Mouse (Mus musculus): ENCODE measurements around the gene Kank2. TPM values are rescaled to one million over a fixed set of nuclear protein-coding genes. Genes with fewer than 3 reads are reported as not detected.

Gene Kank2
- polyA plus RNA-seq, 1 experiment from 2014 or later: 2.7 TPM

DNA sequence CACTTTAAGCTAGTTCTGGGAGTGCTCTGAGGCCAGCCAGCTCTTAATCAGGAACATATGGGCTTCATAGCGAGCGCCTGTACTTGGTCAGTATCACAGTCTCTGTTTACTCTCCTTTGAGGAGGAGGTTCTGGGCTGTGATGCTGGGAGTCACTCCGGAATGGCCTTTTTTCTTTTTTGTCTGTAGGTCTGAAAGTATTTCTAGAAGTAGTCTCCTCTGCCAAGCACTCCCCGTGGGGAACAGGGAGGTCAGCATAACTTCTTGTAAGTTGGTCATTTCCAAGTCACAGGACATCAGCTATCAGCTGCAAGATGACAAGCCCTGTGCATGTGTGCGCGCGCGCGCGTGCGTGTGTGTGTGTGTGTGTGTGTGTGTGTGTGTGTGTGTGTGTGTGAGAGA is 30.6 kb downstream of the Kank2 start:
- no peak for ATAC-seq (ENCODE audit: low FRiP score, low TSS enrichment)
- H3K9ac ChIP-seq (replicated peaks; ENCODE audit: low read length): no peak overlapping the region
- H3K4me3 ChIP-seq (replicated peaks; ENCODE audit: low read depth, low read length): no peak overlapping the region
- no peak for DNase-seq
- H3K36me3 ChIP-seq (ENCODE audit: control insufficient read depth, insufficient read depth, low read length): no peaks in the 10 kb centered on the region
- no peaks in the 10 kb centered on the region for H3K4me1 ChIP-seq (ENCODE audit: control insufficient read depth, insufficient read depth, low read length)
- H3K4me2 ChIP-seq (ENCODE audit: low read length): no peak overlapping the region
- 91% methylated on average over 11 of the region's 11 CpGs for WGBS
- H3K27ac ChIP-seq (replicated peaks; ENCODE audit: low read depth, low read length): no peak overlapping the region
- H3K27me3 ChIP-seq (ENCODE audit: control insufficient read depth, insufficient read depth, low read length): no peaks in the 10 kb centered on the region
- no peaks in the 10 kb centered on the region for H3K9me3 ChIP-seq (ENCODE audit: control insufficient read depth, low read length)

DNA sequence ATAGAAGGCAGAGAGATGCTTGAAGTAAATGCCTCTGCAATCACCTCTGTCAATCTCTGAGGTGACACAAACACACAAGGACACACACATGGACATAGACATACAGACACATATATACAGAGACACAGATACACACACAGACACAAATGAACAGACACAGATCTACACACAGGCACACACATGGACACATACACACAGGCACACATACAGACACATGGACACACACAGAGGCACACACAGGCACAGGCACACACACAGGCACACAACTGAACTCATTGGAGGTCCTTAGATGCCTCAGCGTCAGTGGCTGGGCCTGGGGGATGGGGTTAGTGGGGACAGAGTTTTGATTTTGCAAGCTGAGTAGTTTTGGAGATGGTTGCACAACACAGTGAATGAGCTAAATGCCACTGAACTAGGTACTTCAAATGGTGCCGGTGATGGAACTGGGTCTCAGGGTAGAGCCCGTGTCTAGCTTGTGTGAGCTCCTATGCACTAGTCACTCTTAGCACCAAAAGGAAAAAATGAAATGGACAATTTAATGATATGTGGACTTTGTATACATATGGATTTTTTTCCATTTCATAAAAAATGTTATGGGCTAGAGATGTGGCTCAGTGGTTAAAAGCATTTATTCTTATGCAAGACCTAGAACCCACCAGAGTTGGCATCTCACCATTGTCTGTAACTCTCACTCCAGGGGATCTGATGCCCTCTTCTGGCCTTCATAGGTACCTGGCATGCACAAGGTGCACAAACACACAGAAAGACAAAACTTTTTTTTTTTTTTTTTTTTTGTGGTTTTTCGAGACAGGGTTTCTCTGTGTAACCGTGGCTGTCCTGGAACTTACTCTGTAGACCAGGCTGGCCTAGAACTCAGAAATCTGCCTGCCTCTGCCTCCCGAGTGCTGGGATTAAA is 34.2 kb downstream of the Kank2 start:
- H3K9me3 ChIP-seq (ENCODE audit: control insufficient read depth, low read length): no peaks in the 10 kb centered on the region
- H3K27ac ChIP-seq (replicated peaks; ENCODE audit: low read depth, low read length): no peak overlapping the region
- no peak overlapping the region for H3K4me3 ChIP-seq (replicated peaks; ENCODE audit: low read depth, low read length)
- ATAC-seq (ENCODE audit: low FRiP score, low TSS enrichment) (no peak), DNase-seq (no peak)
- no peaks in the 10 kb centered on the region for H3K27me3 ChIP-seq (ENCODE audit: control insufficient read depth, insufficient read depth, low read length)
- no peak overlapping the region for H3K9ac ChIP-seq (replicated peaks; ENCODE audit: low read length)
- no peak overlapping the region for H3K4me2 ChIP-seq (ENCODE audit: low read length)
- WGBS: 93% methylated on average over 6 of the region's 6 CpGs
- no peaks in the 10 kb centered on the region for H3K4me1 ChIP-seq (ENCODE audit: control insufficient read depth, insufficient read depth, low read length)
- H3K36me3 ChIP-seq (ENCODE audit: control insufficient read depth, insufficient read depth, low read length): no peaks in the 10 kb centered on the region

- no peak overlapping the region for H3K4me3 ChIP-seq (replicated peaks; ENCODE audit: low read depth, low read length)
- no peaks in the 10 kb centered on the region for H3K9me3 ChIP-seq (ENCODE audit: control insufficient read depth, low read length)
- H3K27me3 ChIP-seq (ENCODE audit: control insufficient read depth, insufficient read depth, low read length): no peaks in the 10 kb centered on the region
- no peaks in the 10 kb centered on the region for H3K36me3 ChIP-seq (ENCODE audit: control insufficient read depth, insufficient read depth, low read length)
- H3K27ac ChIP-seq (replicated peaks; ENCODE audit: low read depth, low read length): no peak overlapping the region
- no peaks in the 10 kb centered on the region for H3K4me1 ChIP-seq (ENCODE audit: control insufficient read depth, insufficient read depth, low read length)
- H3K4me2 ChIP-seq (ENCODE audit: low read length): no peak overlapping the region
- no peak overlapping the region for H3K9ac ChIP-seq (replicated peaks; ENCODE audit: low read length)
- ATAC-seq (ENCODE audit: low FRiP score, low TSS enrichment): no peak
- no peak for DNase-seq
These were observed 36.4 kb downstream of the Kank2 start for GRCm38 (mm10) chr9:21762135-21762534.

DNA sequence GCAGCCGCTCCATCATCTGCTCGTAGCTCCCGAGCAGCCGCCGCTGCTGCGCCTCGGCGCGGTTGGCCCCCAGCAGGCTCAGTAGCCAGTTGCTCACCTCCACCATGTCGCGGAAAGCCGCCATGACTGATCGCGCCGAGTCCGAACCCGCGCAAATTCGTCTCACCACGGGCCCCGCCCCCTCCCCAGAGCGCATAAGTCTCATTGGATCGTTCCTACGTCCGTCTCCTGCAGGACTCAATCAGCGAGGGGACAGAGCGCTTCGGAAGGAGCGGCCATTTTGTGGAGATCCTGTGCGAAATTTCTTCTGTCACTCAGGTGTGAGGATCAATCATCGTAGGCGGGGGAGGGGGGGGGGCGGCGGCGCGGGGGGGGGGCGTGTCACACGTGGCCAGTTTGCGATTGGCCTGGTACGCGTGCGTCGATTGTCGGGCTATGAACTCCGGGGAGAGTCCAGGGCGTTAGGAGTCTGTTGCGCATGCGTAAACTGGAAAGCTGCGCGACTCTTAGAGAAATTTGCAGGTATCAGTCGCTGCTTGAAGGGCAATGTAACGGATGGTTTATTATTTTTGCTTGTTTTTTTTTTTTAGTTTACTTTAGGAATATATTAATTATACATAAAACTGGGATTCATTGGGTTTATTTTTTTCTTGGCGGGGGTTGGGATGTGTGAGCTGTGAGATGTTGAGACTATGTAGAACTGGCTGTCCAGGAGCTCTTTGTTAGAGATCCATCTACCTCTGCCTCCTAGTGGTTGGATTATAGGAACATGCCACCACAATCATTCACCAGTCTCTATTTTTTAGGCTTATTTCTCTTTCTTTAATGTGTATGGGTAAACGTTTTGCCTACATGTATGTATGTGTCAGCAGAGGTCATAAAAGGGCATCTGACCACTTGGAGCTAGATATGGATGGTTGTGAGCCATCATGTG is 38.1 kb downstream of the Kank2 start, which contains the start of gene Spc24:
Gene Spc24 (minus strand): TSS at position 149 of the 934 bp plus-strand sequence.
- H3K4me3 ChIP-seq (replicated peaks; ENCODE audit: low read depth, low read length): peak within 1 kb of the TSS; percentile 56
- H3K9me3 ChIP-seq (ENCODE audit: control insufficient read depth, low read length): no peaks in the 10 kb centered on the region
- peak; percentile 99 for DNase-seq
- peak within 1 kb of the TSS; percentile 79 for H3K4me2 ChIP-seq (ENCODE audit: low read length)
- no peaks in the 10 kb centered on the region for H3K27me3 ChIP-seq (ENCODE audit: control insufficient read depth, insufficient read depth, low read length)
- no peaks in the 10 kb centered on the region for H3K4me1 ChIP-seq (ENCODE audit: control insufficient read depth, insufficient read depth, low read length)
- H3K27ac ChIP-seq (replicated peaks; ENCODE audit: low read depth, low read length): peak within 1 kb of the TSS; percentile 74
- no peaks in the 10 kb centered on the region for H3K36me3 ChIP-seq (ENCODE audit: control insufficient read depth, insufficient read depth, low read length)
- ATAC-seq (ENCODE audit: low FRiP score, low TSS enrichment): peak; percentile 96
- under 1% methylated on average over 51 of the region's 54 CpGs for WGBS
- peak within 1 kb of the TSS; percentile 36 for H3K9ac ChIP-seq (replicated peaks; ENCODE audit: low read length)

DNA sequence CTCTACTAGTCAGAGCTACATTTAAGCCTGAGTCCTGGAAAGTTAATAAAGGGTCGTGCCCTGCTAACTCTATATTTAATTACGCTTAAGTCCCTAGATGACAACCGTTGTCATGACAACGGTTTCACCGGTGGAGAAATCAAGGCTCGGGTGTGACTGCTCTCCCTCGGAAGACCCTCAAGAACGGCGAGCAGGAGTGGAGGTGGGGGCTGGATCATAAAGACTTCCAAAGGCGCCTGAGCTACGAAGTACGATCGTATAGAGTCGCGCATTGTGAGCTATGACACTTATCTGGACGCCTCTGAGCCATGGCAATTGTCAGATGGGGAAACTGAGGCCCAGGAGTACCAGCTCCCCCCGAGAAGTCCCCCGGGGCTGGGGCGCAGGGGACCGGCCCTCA is 38.8 kb downstream of the Kank2 start:
- peak overlapping the region; percentile 79 for H3K4me2 ChIP-seq (ENCODE audit: low read length)
- ATAC-seq (ENCODE audit: low FRiP score, low TSS enrichment): no peak
- 2% methylated on average over 20 of the region's 20 CpGs for WGBS
- no peaks in the 10 kb centered on the region for H3K4me1 ChIP-seq (ENCODE audit: control insufficient read depth, insufficient read depth, low read length)
- H3K27me3 ChIP-seq (ENCODE audit: control insufficient read depth, insufficient read depth, low read length): no peaks in the 10 kb centered on the region
- H3K4me3 ChIP-seq (replicated peaks; ENCODE audit: low read depth, low read length): peak overlapping the region; percentile 56
- H3K27ac ChIP-seq (replicated peaks; ENCODE audit: low read depth, low read length): no peak overlapping the region
- H3K9me3 ChIP-seq (ENCODE audit: control insufficient read depth, low read length): no peaks in the 10 kb centered on the region
- no peak for DNase-seq
- H3K36me3 ChIP-seq (ENCODE audit: control insufficient read depth, insufficient read depth, low read length): no peaks in the 10 kb centered on the region
- peak overlapping the region; percentile 36; the same call in 1 of the 2 replicates for H3K9ac ChIP-seq (replicated peaks; ENCODE audit: low read length)

- Histone ChIP-seq H3K27ac (replicated peaks; ENCODE audit: low read depth, low read length) (no peak overlapping the region), H3K36me3 (ENCODE audit: control insufficient read depth, insufficient read depth, low read length) (no peaks in the 10 kb centered on the region), H3K4me1 (ENCODE audit: control insufficient read depth, insufficient read depth, low read length) (no peaks in the 10 kb centered on the region), H3K27me3 (ENCODE audit: control insufficient read depth, insufficient read depth, low read length) (no peaks in the 10 kb centered on the region), H3K4me3 (replicated peaks; ENCODE audit: low read depth, low read length) (peak overlapping the region; percentile 56), H3K9me3 (ENCODE audit: control insufficient read depth, low read length) (no peaks in the 10 kb centered on the region), H3K9ac (replicated peaks; ENCODE audit: low read length) (no peak overlapping the region), H3K4me2 (ENCODE audit: low read length) (peak overlapping the region; percentile 79)
- WGBS: 60% methylated on average over 14 of the region's 14 CpGs
- DNase-seq: no peak
- ATAC-seq (ENCODE audit: low FRiP score, low TSS enrichment): no peak
These were observed 39.7 kb downstream of the Kank2 start for GRCm38 (mm10) chr9:21758576-21759529.

DNA sequence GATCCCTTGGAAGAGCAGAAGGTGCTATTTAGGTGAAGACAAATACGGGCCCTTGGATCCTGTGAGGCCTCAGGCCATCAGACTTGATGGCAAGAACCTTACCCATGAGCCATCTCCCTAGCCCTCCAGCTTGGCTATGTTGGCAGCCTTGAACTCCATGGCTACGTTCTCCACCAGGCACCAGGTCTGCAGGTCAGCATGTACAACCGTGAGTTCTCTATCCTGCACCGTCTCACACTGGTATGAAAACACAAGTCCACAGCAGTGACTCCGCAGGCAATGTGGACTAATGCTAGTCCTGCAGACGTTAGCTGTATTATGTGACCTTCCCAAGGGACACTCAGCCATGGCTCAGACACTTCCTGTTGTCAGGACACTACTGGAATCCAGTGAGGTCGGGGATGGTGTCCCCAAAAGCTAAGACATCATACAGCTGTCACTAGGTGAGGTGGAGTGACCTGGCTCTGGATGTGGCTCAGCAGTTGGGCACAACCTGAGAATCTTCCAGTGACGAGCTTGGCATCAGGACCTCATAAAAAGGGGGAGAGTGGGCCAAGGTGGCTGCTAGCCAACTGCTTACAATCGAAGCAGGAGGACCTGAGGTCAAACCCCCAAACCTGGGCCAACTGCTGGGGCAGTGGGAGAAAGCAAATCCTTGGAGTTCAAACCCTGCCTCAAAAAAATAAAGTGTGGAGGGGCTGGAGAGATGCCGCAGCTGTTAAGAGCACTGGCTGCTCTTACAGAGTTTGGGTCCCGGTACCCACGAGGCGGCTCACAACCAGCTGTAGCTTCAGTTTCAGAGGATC is 43.8 kb downstream of the Kank2 start:
- Histone ChIP-seq H3K27ac (replicated peaks; ENCODE audit: low read depth, low read length) (no peak overlapping the region), H3K27me3 (ENCODE audit: control insufficient read depth, insufficient read depth, low read length) (no peaks in the 10 kb centered on the region), H3K9me3 (ENCODE audit: control insufficient read depth, low read length) (no peaks in the 10 kb centered on the region), H3K36me3 (ENCODE audit: control insufficient read depth, insufficient read depth, low read length) (peaks cover 5% of the 10 kb centered on the region; the same call in 1 of the 2 replicates), H3K4me2 (ENCODE audit: low read length) (no peak overlapping the region), H3K9ac (replicated peaks; ENCODE audit: low read length) (no peak overlapping the region), H3K4me1 (ENCODE audit: control insufficient read depth, insufficient read depth, low read length) (no peaks in the 10 kb centered on the region), H3K4me3 (replicated peaks; ENCODE audit: low read depth, low read length) (no peak overlapping the region)
- WGBS: 86% methylated on average over 13 of the region's 13 CpGs
- ATAC-seq (ENCODE audit: low FRiP score, low TSS enrichment): no peak
- no peak for DNase-seq
